Mouse (Mus musculus): Measurements from ENCODE around the gene Cog6.

Gene Cog6

DNA sequence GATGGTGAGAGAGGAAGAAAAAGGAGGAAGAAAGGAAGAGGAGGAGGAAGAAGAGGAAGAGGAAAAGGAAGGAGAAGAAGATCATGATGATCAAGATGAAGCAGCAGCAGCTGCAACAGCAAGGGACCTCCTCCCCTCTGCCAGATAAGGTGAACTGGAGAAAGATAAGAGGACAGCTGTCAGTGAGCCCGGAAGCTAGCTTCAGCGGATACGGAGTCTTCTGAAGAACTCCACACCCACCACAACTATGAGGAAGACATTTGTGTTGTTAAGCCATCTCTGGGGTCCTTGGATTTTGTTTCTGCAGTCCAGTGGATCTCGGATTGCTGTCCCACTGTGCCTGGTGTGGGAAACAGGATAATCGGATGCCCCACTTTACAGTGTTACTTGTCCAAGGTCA lies 15.4 kb upstream of the Cog6 start:
- DNase-seq (ENCODE audit: low spot score in 2 of 2): no peak

DNA sequence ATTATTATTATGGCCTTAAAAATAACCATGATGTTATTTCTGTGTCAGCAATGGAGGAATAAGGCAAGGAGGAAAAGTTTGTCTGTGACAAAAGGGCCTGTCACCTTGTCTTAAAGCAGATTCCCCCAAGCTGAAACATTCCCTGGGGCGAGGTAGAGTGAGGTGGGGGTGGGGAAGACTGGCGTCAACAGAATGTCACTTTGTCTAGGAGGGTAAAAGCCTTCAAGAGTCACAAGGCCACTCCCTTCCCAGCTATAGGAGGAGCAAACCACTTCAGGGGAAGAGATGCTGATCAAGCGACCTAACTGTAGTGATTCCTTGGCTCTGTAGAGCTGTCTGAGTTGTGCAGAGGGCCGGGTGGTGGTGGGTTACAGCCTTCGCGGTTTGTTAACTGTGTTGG lies 14.5 kb upstream of the Cog6 start:
- DNase-seq (ENCODE audit: low spot score in 2 of 2): no peak

DNA sequence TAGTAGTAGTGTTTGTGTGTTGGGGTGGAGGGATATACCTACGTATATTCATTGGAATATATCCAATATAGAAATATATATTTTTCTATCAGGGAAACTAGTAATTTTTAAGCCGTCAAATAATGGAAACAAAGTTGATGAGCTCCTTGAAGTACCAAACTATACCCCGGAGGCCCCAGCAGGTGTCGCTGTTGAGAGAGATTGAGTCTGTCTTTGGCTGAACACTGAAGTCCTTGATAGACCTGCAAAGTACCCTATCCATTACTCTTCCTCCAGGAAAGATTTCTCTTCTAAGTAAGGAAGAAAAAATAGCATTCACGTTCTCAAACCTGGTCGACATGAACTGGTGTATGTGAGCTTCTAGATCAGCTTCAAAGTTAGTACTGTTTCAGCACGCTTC lies 12.0 kb upstream of the Cog6 start:
- peak; percentile 68 to 84 for DNase-seq (ENCODE audit: low spot score in 2 of 2)

- DNase-seq (ENCODE audit: low spot score in 2 of 2): no peak
Observed at GRCm38 (mm10) chr3:53027333-53027732, 10.3 kb upstream of the Cog6 start.

DNA sequence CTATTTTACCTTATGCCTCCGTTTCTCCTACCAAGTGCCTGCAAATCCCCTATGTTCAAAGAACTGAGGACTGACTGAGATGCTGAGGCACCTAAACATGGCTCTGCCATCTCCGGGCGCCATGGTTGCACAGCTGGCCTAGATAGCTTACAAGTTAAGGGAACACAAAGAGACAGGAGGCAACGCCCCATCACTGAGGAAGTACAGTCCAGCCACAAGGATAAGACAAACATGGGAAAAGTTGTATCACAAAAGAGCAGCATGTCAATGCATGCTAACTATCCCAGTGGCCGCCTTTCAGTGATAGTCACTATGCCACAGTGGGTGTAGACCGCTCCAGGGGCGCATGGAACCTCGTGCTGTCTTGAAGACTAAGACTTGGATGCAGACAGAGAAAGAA lies 9.6 kb downstream of the Cog6 start:
- no peak for DNase-seq (ENCODE audit: low spot score in 2 of 2)

- peak; percentile 60 to 62 for DNase-seq (ENCODE audit: low spot score in 2 of 2)
Observed at GRCm38 (mm10) chr3:53004406-53005114, 12.5 kb downstream of the Cog6 start.

GRCm38 (mm10) chr3:53002076-53002475 lies 15.0 kb downstream of the Cog6 start:
- DNase-seq (ENCODE audit: low spot score in 2 of 2): no peak

DNA sequence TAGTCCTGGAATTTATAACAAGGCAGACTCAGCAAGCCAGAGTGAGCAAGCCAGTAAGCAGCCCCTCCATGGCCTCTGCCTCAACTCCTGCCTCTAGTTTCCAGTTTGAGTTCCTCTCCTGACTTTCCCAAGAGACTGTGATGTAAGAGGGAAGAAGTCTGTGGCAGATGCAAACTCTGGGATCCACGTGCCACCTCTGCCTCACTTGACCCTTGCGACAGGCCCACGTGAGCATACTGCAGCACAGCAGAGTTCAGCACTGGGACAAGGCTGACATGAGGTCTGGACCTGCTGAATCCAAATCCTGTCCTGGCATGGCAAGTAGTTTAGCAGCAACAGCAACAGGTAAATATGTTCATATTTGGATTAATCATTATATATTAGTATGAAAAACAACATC lies 17.0 kb downstream of the Cog6 start:
- DNase-seq (ENCODE audit: low spot score in 2 of 2): peak in 1 of 2 experiments; percentile 16

- peak in 1 of 2 experiments; percentile 11 for DNase-seq (ENCODE audit: low spot score in 2 of 2)
Observed at GRCm38 (mm10) chr3:52999016-52999744, 17.9 kb downstream of the Cog6 start.

GRCm38 (mm10) chr3:52997381-52997780 lies 19.7 kb downstream of the Cog6 start:
- DNase-seq (ENCODE audit: low spot score in 2 of 2): peak in 1 of 2 experiments; percentile 10

DNA sequence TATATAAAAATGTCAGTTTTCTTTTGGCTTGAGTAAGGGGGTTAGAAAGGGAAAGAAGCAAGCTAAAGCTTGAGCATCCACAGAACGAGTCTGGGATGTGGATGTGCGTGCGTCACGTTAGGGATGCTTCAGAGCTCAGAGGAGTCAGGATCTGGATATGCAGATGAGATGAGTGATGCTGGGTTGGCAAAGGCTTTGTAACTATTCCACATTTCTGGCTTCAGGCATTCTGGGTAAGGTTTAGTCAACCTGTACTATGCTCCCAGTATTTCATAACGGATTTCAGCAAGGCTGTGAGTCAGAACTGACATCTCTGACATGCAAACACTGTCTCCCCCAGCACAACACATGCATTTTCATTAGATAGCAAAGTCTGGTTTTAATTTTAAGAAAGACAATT lies 20.4 kb downstream of the Cog6 start:
- peak in 1 of 2 experiments; percentile 16 for DNase-seq (ENCODE audit: low spot score in 2 of 2)

DNA sequence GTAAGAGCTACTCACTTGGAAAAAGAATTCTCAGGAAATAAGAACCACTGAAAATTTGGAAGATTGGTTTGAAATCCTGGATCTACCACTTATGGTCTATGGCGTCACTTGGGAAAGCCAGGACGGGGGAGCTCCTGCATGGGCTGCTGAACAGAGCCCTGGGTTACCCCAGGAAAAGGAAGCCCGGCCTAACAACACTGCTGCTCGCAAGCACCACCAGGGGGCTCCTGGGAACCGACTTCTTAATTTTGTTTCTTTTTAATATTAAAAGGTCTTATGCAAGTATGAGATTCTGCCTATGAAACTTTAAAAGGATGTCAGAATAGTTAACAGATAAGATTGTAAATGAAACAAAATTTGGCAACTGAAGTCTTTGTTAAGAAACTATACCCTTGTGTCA lies 22.4 kb downstream of the Cog6 start:
- peak in 1 of 2 experiments; percentile 37 for DNase-seq (ENCODE audit: low spot score in 2 of 2)

- no peak for DNase-seq (ENCODE audit: low spot score in 2 of 2)
Observed at GRCm38 (mm10) chr3:52993296-52993695, 23.7 kb downstream of the Cog6 start.

GRCm38 (mm10) chr3:52990041-52990737 lies 26.8 kb downstream of the Cog6 start:
- DNase-seq (ENCODE audit: low spot score in 2 of 2): no peak

DNA sequence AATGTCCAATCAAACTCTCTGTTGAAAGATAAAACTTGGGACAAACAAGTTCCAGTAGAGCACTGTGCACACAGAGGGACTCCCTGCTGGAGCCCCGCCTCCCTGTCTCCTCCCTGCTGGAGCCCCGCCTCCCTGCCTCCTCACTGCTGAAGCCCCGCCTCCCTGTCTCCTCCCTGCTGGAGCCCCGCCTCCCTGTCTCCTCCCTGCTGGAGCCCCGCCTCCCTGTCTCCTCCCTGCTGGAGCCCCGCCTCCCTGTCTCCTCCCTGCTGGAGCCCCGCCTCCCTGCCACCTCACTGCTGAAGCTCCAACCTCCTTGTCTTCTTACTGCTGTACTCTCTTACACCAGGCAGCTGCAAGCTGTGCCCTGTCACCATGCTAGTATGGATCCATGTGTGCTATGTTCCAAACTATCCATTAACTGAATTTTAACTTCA lies 31.5 kb downstream of the Cog6 start:
- peak in 1 of 2 experiments; percentile 17 for DNase-seq (ENCODE audit: low spot score in 2 of 2)

DNA sequence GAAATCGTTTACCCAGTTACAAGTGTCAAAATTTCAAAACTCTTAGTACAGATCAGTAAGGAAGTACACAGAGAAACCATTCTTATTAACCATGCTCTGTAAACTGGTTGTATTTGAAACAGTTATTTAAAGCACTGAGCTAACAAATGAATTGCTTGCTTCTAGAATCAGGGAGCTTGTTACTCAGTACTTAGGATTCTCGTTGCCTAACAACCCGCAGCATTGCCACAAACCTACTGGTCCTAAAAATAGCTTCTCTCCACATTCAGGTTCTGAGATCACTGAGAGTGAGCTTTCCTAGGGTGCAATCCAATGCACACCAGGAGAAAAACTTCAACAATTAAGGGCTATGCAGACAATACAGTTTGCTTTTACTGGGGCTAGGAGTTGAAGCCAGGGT lies 33.3 kb downstream of the Cog6 start:
- DNase-seq (ENCODE audit: low spot score in 2 of 2): peak; percentile 50 to 74

- no peak for DNase-seq (ENCODE audit: low spot score in 2 of 2)
Observed at GRCm38 (mm10) chr3:52982993-52983392, 34.0 kb downstream of the Cog6 start.

DNA sequence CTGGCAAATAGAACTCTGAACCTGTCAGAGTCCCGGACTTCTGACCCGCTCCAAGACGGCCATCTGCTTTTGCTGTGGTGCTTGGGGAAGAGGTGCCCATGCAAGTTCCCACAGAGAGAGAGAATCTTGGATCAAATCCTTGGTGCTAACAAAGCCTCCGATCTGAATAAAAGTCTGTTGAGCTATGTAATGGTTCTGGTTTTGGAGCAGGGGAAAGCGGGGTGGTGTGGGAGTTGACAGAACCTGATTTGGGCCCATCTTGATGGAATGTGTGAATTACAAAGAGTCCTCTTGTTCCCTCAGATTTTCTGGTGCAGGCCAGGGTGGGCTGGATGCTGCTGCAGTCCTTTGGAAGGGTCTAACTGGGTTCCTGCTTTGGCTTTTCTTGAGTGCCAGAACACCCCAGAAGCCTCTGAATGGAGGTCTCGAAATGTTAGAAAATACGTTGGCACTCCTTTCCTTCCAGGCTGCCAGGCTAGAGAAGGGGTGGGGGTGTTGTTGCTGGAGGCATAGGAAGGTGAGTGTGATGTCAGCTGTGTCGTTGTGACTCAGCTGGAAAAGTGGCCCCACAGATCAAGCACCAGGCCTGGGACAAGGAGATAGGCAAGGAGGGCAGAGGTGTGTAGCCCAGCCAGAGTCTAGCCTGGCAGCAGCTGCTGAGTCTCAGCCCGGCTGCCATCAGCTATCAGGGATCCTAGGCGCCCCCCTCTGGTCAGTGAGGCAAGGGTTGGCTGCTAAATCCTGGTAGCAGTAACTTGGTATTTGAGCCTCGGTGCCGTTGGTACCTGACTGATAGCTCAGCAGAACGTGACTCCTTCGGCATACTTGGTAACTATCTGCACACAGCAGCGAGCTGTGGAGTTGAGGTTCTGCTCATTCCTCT lies 42.1 kb downstream of the Cog6 start:
- peak; percentile 70 to 78 for DNase-seq (ENCODE audit: low spot score in 2 of 2)

GRCm38 (mm10) chr3:52972916-52973315 lies 44.1 kb downstream of the Cog6 start:
- no peak for DNase-seq (ENCODE audit: low spot score in 2 of 2)

- no peak for DNase-seq (ENCODE audit: low spot score in 2 of 2)
Observed at GRCm38 (mm10) chr3:52967046-52967445, 50.0 kb downstream of the Cog6 start.

GRCm38 (mm10) chr3:52964206-52964605 lies 52.8 kb downstream of the Cog6 start:
- no peak for DNase-seq (ENCODE audit: low spot score in 2 of 2)

GRCm38 (mm10) chr3:52963441-52963840 lies 53.6 kb downstream of the Cog6 start:
- DNase-seq (ENCODE audit: low spot score in 2 of 2): no peak
